Mouse (Mus musculus): Measurements from ENCODE around the gene Clstn1. TPM values are rescaled to one million over a fixed set of nuclear protein-coding genes. Genes with fewer than 3 reads are reported as not detected.
"Not testable (repeated sequence)": the region's sequence is repeated elsewhere in the genome, so short reads cannot be mapped to it uniquely, and the experiment has no call there.

Clstn1 gene
- total and polyA plus RNA-seq, 2 experiments from 2014 or later = 14.3 to 37.9 TPM

GRCm38 (mm10) chr4:149614869-149615268 is 28.6 kb downstream of the Clstn1 start:
- Histone ChIP-seq H3K9me3 (replicated peaks; ENCODE audit: control insufficient read depth, low read length) (0 out of 2 replicates have a peak, but pooled peaks cover 3% of the 10 kb centered on the region), H3K36me3 (replicated peaks; ENCODE audit: control insufficient read depth, insufficient read depth, low read length) (no peaks in the 10 kb centered on the region; the same call in 1 of the 2 replicates), H3K4me3 (ENCODE audit: low read depth, low read length) (no peak overlapping the region), H3K4me1 (ENCODE audit: control insufficient read depth, insufficient read depth) (no peaks in the 10 kb centered on the region), H3K4me2 (ENCODE audit: low read depth, low read length) (no peak overlapping the region), H3K9ac (replicated peaks; ENCODE audit: low read depth, low read length) (no peak overlapping the region), H3K27ac (ENCODE audit: low read depth) (no peak overlapping the region), H3K27me3 (ENCODE audit: control insufficient read depth, insufficient read depth, low read length) (no peaks in the 10 kb centered on the region)
- DNase-seq (ENCODE audit: low spot score) = no peak
- WGBS = 97% methylated on average over 3 of the region's 3 CpGs
- ATAC-seq (ENCODE audit: insufficient read depth, low read depth) = no peak
- no peak for TF ChIP-seq EP300 (IDR thresholded peaks at IDR 0.05; ENCODE audit: low read depth)
- no peak for TF ChIP-seq CTCF (IDR thresholded peaks at IDR 0.05; ENCODE audit: low read depth)

- H3K9ac ChIP-seq (replicated peaks; ENCODE audit: low read depth, low read length); DNase-seq (ENCODE audit: low spot score); ATAC-seq (ENCODE audit: insufficient read depth, low read depth); H3K9me3 ChIP-seq (replicated peaks; ENCODE audit: control insufficient read depth, low read length); H3K4me1 ChIP-seq (ENCODE audit: control insufficient read depth, insufficient read depth); H3K36me3 ChIP-seq (replicated peaks; ENCODE audit: control insufficient read depth, insufficient read depth, low read length); H3K4me3 ChIP-seq (ENCODE audit: low read depth, low read length); H3K27me3 ChIP-seq (ENCODE audit: control insufficient read depth, insufficient read depth, low read length); H3K27ac ChIP-seq (ENCODE audit: low read depth); H3K4me2 ChIP-seq (ENCODE audit: low read depth, low read length): not testable (repeated sequence)
- WGBS = 93% methylated on average over 3 of the region's 3 CpGs
These were observed 30.7 kb downstream of the Clstn1 start for GRCm38 (mm10) chr4:149616999-149617398.

GRCm38 (mm10) chr4:149619988-149620387 is 33.7 kb downstream of the Clstn1 start:
- Histone ChIP-seq H3K36me3 (replicated peaks; ENCODE audit: control insufficient read depth, insufficient read depth, low read length) (no peaks in the 10 kb centered on the region; the same call in 1 of the 2 replicates), H3K4me2 (ENCODE audit: low read depth, low read length) (no peak overlapping the region), H3K9me3 (replicated peaks; ENCODE audit: control insufficient read depth, low read length) (no peaks in the 10 kb centered on the region), H3K27ac (ENCODE audit: low read depth) (no peak overlapping the region), H3K4me3 (ENCODE audit: low read depth, low read length) (no peak overlapping the region), H3K9ac (replicated peaks; ENCODE audit: low read depth, low read length) (no peak overlapping the region), H3K4me1 (ENCODE audit: control insufficient read depth, insufficient read depth) (no peaks in the 10 kb centered on the region), H3K27me3 (ENCODE audit: control insufficient read depth, insufficient read depth, low read length) (no peaks in the 10 kb centered on the region)
- TF ChIP-seq CTCF (IDR thresholded peaks at IDR 0.05; ENCODE audit: low read depth) (no peak), EP300 (IDR thresholded peaks at IDR 0.05; ENCODE audit: low read depth) (no peak)
- no peak for ATAC-seq (ENCODE audit: insufficient read depth, low read depth)
- WGBS = 67% methylated on average over 8 of the region's 8 CpGs
- no peak for DNase-seq (ENCODE audit: low spot score)

GRCm38 (mm10) chr4:149621286-149621685 is 35.0 kb downstream of the Clstn1 start:
- Histone ChIP-seq H3K4me3 (ENCODE audit: low read depth, low read length) (no peak overlapping the region), H3K4me1 (ENCODE audit: control insufficient read depth, insufficient read depth) (no peaks in the 10 kb centered on the region), H3K27ac (ENCODE audit: low read depth) (no peak overlapping the region), H3K27me3 (ENCODE audit: control insufficient read depth, insufficient read depth, low read length) (no peaks in the 10 kb centered on the region), H3K9me3 (replicated peaks; ENCODE audit: control insufficient read depth, low read length) (no peaks in the 10 kb centered on the region), H3K36me3 (replicated peaks; ENCODE audit: control insufficient read depth, insufficient read depth, low read length) (no peaks in the 10 kb centered on the region), H3K4me2 (ENCODE audit: low read depth, low read length) (no peak overlapping the region), H3K9ac (replicated peaks; ENCODE audit: low read depth, low read length) (no peak overlapping the region)
- 74% methylated on average over 4 of the region's 4 CpGs for WGBS
- TF ChIP-seq EP300 (IDR thresholded peaks at IDR 0.05; ENCODE audit: low read depth) = no peak
- no peak for TF ChIP-seq CTCF (IDR thresholded peaks at IDR 0.05; ENCODE audit: low read depth)
- ATAC-seq (ENCODE audit: insufficient read depth, low read depth) (no peak), DNase-seq (ENCODE audit: low spot score) (no peak)

GRCm38 (mm10) chr4:149623711-149624110 is 37.4 kb downstream of the Clstn1 start:
- 74% methylated on average over 5 of the region's 5 CpGs for WGBS
- no peak overlapping the region for H3K9ac ChIP-seq (replicated peaks; ENCODE audit: low read depth, low read length)
- ATAC-seq (ENCODE audit: insufficient read depth, low read depth) = no peak

GRCm38 (mm10) chr4:149626809-149627208 is 40.5 kb downstream of the Clstn1 start:
- H3K4me1 ChIP-seq (ENCODE audit: control insufficient read depth, insufficient read depth) = no peaks in the 10 kb centered on the region
- H3K9me3 ChIP-seq (replicated peaks; ENCODE audit: control insufficient read depth, low read length) = no peaks in the 10 kb centered on the region
- 88% methylated on average over 17 of the region's 17 CpGs for WGBS
- ATAC-seq (ENCODE audit: insufficient read depth, low read depth) (no peak), DNase-seq (ENCODE audit: low spot score) (no peak)
- H3K27ac ChIP-seq (ENCODE audit: low read depth) = no peak overlapping the region
- no peak overlapping the region for H3K9ac ChIP-seq (replicated peaks; ENCODE audit: low read depth, low read length)
- no peak overlapping the region for H3K4me2 ChIP-seq (ENCODE audit: low read depth, low read length)
- no peaks in the 10 kb centered on the region for H3K27me3 ChIP-seq (ENCODE audit: control insufficient read depth, insufficient read depth, low read length)
- no peak overlapping the region for H3K4me3 ChIP-seq (ENCODE audit: low read depth, low read length)
- TF ChIP-seq CTCF (IDR thresholded peaks at IDR 0.05; ENCODE audit: low read depth) (no peak), EP300 (IDR thresholded peaks at IDR 0.05; ENCODE audit: low read depth) (no peak)
- no peaks in the 10 kb centered on the region for H3K36me3 ChIP-seq (replicated peaks; ENCODE audit: control insufficient read depth, insufficient read depth, low read length)

More at GRCm38 (mm10) chr4:149623711-149624110, 37.4 kb downstream of the Clstn1 start:
- H3K27ac ChIP-seq (ENCODE audit: low read depth) = no peak overlapping the region
- no peak for DNase-seq (ENCODE audit: low spot score)
- H3K4me2 ChIP-seq (ENCODE audit: low read depth, low read length) = no peak overlapping the region
- H3K9me3 ChIP-seq (replicated peaks; ENCODE audit: control insufficient read depth, low read length) = no peaks in the 10 kb centered on the region
- no peaks in the 10 kb centered on the region for H3K4me1 ChIP-seq (ENCODE audit: control insufficient read depth, insufficient read depth)
- no peaks in the 10 kb centered on the region for H3K27me3 ChIP-seq (ENCODE audit: control insufficient read depth, insufficient read depth, low read length)
- TF ChIP-seq CTCF (IDR thresholded peaks at IDR 0.05; ENCODE audit: low read depth) (no peak), EP300 (IDR thresholded peaks at IDR 0.05; ENCODE audit: low read depth) (no peak)
- no peaks in the 10 kb centered on the region for H3K36me3 ChIP-seq (replicated peaks; ENCODE audit: control insufficient read depth, insufficient read depth, low read length)
- H3K4me3 ChIP-seq (ENCODE audit: low read depth, low read length) = no peak overlapping the region
